Mouse (Mus musculus): ENCODE measurements around the gene Fkbp15.

The Fkbp15 gene

GRCm38 (mm10) chr4:62360805-62361455 is 582 bp upstream of the Fkbp15 start:
- no peaks in the 10 kb centered on the region for H3K27me3 ChIP-seq (ENCODE audit: control insufficient read depth, insufficient read depth, low read length, poor library complexity, severe bottlenecking)
- no peaks in the 10 kb centered on the region for H3K36me3 ChIP-seq (ENCODE audit: control insufficient read depth, insufficient read depth, low read length, poor library complexity, severe bottlenecking)
- DNase-seq (ENCODE audit: low read depth, low spot score): no peak

DNA sequence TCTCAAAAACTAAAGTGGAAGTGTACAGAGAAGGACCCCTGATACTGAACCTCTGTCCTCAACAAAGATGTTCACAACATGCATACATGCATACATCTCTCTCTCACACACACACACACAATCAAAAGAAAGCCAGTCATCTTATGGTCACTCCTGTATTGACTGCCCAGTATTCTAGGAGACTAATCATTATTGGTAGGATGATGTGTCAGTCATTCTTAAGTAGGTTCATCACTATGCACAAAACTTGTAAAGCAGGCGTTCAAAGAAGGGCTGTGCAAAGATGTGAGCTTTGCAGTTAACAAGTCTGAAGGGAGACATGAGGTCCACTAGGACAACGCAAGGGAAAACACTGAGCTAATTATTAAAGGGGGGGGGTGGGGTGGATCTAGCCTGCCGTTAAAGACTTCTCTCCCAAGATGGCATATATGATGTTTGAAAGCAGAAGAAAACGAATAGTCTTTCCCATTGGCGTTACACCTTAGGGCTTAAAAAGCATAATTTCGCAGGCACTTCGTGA is 1.0 kb downstream of the Fkbp15 start:
- Histone ChIP-seq H3K27me3 (ENCODE audit: control insufficient read depth, insufficient read depth, low read length, poor library complexity, severe bottlenecking) (no peaks in the 10 kb centered on the region), H3K36me3 (ENCODE audit: control insufficient read depth, insufficient read depth, low read length, poor library complexity, severe bottlenecking) (no peaks in the 10 kb centered on the region)
- DNase-seq (ENCODE audit: low read depth, low spot score): peak; percentile 13

DNA sequence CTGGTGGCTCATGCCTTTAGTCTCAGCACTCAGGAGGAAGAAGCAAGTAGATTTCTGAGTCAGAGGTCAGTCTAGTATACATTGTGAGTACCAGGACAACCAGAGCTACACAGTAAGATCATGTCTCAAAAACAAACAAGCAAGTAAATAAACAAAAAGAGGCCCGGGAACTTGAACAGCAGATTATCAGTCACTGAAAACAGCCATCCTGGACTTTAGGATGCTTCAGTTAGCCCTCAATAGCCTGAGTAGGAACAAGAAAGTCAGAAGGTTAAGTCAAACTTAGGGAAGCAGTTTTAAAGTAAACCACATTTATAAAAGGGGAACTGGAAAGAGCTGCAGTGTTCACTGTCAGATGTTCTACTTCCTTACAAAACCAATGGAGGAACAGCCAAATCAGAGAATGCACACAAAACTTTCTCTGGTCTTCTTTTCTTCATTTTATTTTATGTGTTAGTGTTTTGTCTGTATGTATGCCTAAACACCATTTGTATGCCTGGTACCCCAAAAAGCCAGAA is 2.7 kb downstream of the Fkbp15 start:
- H3K27me3 ChIP-seq (ENCODE audit: control insufficient read depth, insufficient read depth, low read length, poor library complexity, severe bottlenecking): no peaks in the 10 kb centered on the region
- DNase-seq (ENCODE audit: low read depth, low spot score): peak; percentile 64
- H3K36me3 ChIP-seq (ENCODE audit: control insufficient read depth, insufficient read depth, low read length, poor library complexity, severe bottlenecking): no peaks in the 10 kb centered on the region; the same call in 1 of the 2 replicates

DNA sequence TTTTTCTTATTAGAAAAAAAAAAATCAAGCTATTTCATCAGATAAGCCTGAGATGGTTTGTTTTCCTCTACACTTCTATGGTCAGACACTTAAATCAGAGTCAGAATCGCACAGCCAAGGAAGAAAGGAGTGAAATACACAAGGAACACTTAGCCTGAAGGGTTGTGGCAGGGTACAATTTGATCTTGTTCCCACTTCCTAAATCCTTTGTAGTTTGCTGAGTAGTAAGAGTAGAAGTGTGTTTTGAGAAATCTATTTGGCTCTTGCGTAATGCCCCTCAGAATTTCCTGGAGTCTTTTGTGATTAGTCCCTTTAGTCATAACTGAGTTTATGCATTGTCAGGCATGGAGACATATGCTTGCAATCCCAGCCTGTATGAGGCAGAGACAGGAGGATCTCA is 11.0 kb downstream of the Fkbp15 start:
- no peaks in the 10 kb centered on the region for H3K27me3 ChIP-seq (ENCODE audit: control insufficient read depth, insufficient read depth, low read length, poor library complexity, severe bottlenecking)
- H3K36me3 ChIP-seq (ENCODE audit: control insufficient read depth, insufficient read depth, low read length, poor library complexity, severe bottlenecking): peaks cover 7% of the 10 kb centered on the region
- no peak for DNase-seq (ENCODE audit: low read depth, low spot score)

DNA sequence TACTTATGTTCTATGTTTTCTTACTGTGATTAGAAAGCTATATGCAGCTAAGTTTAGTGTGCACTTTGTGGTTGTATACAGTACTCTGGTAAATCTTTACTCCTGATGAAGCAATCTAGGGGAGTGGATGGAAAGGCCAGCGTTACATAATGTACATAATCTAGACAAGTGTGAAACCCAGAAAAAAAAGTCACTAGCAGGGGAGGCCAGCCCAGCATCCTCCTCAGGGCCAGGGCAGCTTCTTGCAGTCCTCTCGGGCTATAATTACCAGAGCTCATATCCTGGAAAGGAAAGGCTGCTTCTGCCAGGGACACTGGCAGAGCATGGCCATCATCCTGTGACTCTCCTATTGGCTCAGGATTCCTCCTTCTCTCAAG is 12.0 kb downstream of the Fkbp15 start:
- DNase-seq (ENCODE audit: low read depth, low spot score): no peak
- Histone ChIP-seq H3K36me3 (ENCODE audit: control insufficient read depth, insufficient read depth, low read length, poor library complexity, severe bottlenecking) (peaks cover 11% of the 10 kb centered on the region), H3K27me3 (ENCODE audit: control insufficient read depth, insufficient read depth, low read length, poor library complexity, severe bottlenecking) (no peaks in the 10 kb centered on the region)

DNA sequence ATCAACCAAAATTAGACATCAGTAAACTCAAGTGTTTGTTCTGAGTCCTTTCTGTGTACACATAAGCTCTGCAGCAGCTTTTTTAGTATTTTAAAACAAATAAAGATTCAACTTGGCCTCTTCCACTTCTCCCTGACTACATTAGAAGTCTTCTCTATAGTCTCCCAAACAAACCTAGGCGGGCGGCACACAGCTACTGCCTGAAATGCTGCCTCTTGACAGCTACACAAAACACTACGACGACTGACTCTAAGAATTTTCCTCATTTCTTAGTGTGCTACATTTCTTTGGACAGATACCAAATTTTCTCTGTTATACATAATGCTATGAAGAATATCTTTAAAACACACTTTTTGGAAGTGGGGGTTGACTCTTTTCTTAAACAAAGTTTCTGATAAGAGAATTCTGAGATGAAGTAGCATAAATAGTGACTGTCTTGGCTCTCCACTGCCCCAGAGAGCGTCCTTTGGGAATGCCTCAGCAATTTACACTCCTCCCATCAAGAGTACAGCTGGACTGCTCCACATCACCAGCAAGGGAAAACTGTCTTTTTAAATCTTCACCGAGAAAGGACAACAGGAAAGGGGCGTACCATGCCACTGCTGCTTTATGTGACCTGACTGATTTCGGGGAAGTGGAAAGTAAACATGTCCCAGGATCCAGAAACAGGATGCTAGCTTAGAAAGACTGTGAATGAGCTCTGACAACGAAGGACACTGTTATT is 12.6 kb downstream of the Fkbp15 start:
- H3K27me3 ChIP-seq (ENCODE audit: control insufficient read depth, insufficient read depth, low read length, poor library complexity, severe bottlenecking): no peaks in the 10 kb centered on the region
- no peak for DNase-seq (ENCODE audit: low read depth, low spot score)
- peaks cover 16% of the 10 kb centered on the region for H3K36me3 ChIP-seq (ENCODE audit: control insufficient read depth, insufficient read depth, low read length, poor library complexity, severe bottlenecking)

DNA sequence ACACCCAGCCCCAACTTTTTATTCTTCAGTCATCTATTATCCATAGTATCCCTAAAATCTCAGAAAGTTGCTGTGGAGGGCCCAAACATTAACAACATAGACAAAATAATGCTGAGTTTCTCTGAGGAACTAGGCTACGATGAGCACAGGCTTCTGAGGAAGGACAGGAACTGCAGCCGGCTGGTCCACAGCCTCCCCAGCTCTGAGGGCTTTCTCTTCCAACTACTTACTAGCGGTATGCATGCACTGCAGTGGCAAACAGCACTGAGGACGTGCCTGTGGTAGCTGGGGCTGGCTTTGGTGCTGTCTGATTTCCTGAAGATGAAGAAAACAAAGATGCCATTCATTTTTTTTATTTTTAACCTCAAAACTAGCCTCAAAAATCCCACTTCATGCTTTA is 14.5 kb downstream of the Fkbp15 start:
- Histone ChIP-seq H3K36me3 (ENCODE audit: control insufficient read depth, insufficient read depth, low read length, poor library complexity, severe bottlenecking) (peaks cover 12% of the 10 kb centered on the region), H3K27me3 (ENCODE audit: control insufficient read depth, insufficient read depth, low read length, poor library complexity, severe bottlenecking) (no peaks in the 10 kb centered on the region)
- DNase-seq (ENCODE audit: low read depth, low spot score): peak; percentile 59

- DNase-seq (ENCODE audit: low read depth, low spot score): peak; percentile 69
- peaks cover 10% of the 10 kb centered on the region for H3K36me3 ChIP-seq (ENCODE audit: control insufficient read depth, insufficient read depth, low read length, poor library complexity, severe bottlenecking)
Observed at GRCm38 (mm10) chr4:62344000-62344399, 16.3 kb downstream of the Fkbp15 start.

GRCm38 (mm10) chr4:62338536-62338935 is 21.8 kb downstream of the Fkbp15 start:
- H3K36me3 ChIP-seq (ENCODE audit: control insufficient read depth, insufficient read depth, low read length, poor library complexity, severe bottlenecking): peaks cover 20% of the 10 kb centered on the region
- H3K27me3 ChIP-seq (ENCODE audit: control insufficient read depth, insufficient read depth, low read length, poor library complexity, severe bottlenecking): no peaks in the 10 kb centered on the region
- no peak for DNase-seq (ENCODE audit: low read depth, low spot score)

More at GRCm38 (mm10) chr4:62344000-62344399, 16.3 kb downstream of the Fkbp15 start:
- H3K27me3 ChIP-seq (ENCODE audit: control insufficient read depth, insufficient read depth, low read length, poor library complexity, severe bottlenecking): no peaks in the 10 kb centered on the region

GRCm38 (mm10) chr4:62331977-62332376 is 28.4 kb downstream of the Fkbp15 start:
- Histone ChIP-seq H3K36me3 (ENCODE audit: control insufficient read depth, insufficient read depth, low read length, poor library complexity, severe bottlenecking) (peaks cover 25% of the 10 kb centered on the region), H3K27me3 (ENCODE audit: control insufficient read depth, insufficient read depth, low read length, poor library complexity, severe bottlenecking) (no peaks in the 10 kb centered on the region)
- DNase-seq (ENCODE audit: low read depth, low spot score): peak; percentile 30

- Histone ChIP-seq H3K27me3 (ENCODE audit: control insufficient read depth, insufficient read depth, low read length, poor library complexity, severe bottlenecking) (no peaks in the 10 kb centered on the region), H3K36me3 (ENCODE audit: control insufficient read depth, insufficient read depth, low read length, poor library complexity, severe bottlenecking) (peaks cover 20% of the 10 kb centered on the region)
- DNase-seq (ENCODE audit: low read depth, low spot score): no peak
Observed at GRCm38 (mm10) chr4:62328941-62329660, 31.2 kb downstream of the Fkbp15 start.

DNA sequence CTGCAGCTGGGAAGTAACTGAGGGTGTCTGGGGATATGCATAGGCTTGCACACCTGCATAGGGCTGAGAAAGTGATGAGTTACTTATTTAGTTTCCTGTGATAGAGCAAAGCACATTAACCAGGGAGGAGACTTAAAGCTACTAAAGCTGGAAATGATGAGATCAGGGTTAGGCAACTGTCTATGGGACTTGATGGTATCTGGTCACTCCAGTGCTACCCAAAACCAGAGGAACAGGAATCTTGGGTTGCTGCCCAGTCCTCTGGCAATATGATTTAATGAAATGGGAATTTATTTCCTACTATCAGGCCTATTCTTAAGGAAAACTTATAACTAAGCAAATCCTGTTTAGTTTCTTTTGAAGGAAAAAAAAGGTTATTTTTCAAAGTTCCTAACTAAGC is 34.2 kb downstream of the Fkbp15 start:
- DNase-seq (ENCODE audit: low read depth, low spot score): no peak
- no peaks in the 10 kb centered on the region for H3K27me3 ChIP-seq (ENCODE audit: control insufficient read depth, insufficient read depth, low read length, poor library complexity, severe bottlenecking)
- peaks cover 21% of the 10 kb centered on the region for H3K36me3 ChIP-seq (ENCODE audit: control insufficient read depth, insufficient read depth, low read length, poor library complexity, severe bottlenecking)

- no peaks in the 10 kb centered on the region for H3K27me3 ChIP-seq (ENCODE audit: control insufficient read depth, insufficient read depth, low read length, poor library complexity, severe bottlenecking)
- peaks cover 13% of the 10 kb centered on the region for H3K36me3 ChIP-seq (ENCODE audit: control insufficient read depth, insufficient read depth, low read length, poor library complexity, severe bottlenecking)
- peak; percentile 65 for DNase-seq (ENCODE audit: low read depth, low spot score)
Observed at GRCm38 (mm10) chr4:62322684-62323083, 37.7 kb downstream of the Fkbp15 start.

DNA sequence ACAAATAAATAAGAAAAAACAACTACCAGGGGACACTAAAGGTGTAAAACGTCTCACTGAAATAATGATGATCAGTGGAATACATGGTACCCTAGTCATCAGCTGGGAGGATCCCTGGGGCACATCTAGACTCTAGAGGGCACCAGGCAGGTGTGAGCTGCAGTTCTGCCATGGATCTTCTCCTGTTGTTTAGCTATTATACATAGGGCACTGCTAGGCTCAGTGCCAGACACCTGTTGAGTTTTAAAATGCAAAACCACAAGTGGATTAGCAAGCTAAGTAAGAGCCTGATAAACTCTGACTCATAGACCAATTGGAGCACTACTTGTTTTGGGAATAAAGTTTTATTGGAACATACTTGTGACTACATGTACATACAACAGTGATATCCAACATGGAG is 42.1 kb downstream of the Fkbp15 start:
- Histone ChIP-seq H3K36me3 (ENCODE audit: control insufficient read depth, insufficient read depth, low read length, poor library complexity, severe bottlenecking) (peaks cover 19% of the 10 kb centered on the region), H3K27me3 (ENCODE audit: control insufficient read depth, insufficient read depth, low read length, poor library complexity, severe bottlenecking) (no peaks in the 10 kb centered on the region)
- no peak for DNase-seq (ENCODE audit: low read depth, low spot score)

DNA sequence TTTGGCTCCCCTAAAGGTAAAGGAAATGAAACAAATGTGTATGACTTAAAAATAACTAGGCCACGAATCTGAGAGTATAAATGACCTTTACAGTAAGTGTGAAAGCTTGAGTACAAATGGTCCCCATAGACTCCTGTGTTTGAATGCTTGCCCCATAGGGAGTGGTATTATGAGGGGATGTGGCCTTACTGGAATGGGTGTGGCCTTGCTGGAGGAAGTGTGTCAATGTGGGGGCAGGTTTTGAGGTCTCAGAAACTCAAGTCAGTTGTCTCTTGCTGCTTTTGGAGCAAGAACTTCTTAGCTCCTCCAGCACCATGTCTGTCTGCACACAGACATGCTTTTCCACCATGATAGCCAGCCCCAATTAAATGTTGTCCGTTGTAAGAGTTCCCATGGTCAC is 43.9 kb downstream of the Fkbp15 start:
- peaks cover 19% of the 10 kb centered on the region for H3K36me3 ChIP-seq (ENCODE audit: control insufficient read depth, insufficient read depth, low read length, poor library complexity, severe bottlenecking)
- peak; percentile 32 for DNase-seq (ENCODE audit: low read depth, low spot score)
- H3K27me3 ChIP-seq (ENCODE audit: control insufficient read depth, insufficient read depth, low read length, poor library complexity, severe bottlenecking): no peaks in the 10 kb centered on the region
